Mouse (Mus musculus): ENCODE results near the gene Hist1h1a.
A peak's percentile ranks its signal among the peaks of the same experiment; 100 is the strongest.
"Not testable (repeated sequence)": the region's sequence is repeated elsewhere in the genome, so short reads cannot be mapped to it uniquely, and the experiment has no call there.

Hist1h1a gene

DNA sequence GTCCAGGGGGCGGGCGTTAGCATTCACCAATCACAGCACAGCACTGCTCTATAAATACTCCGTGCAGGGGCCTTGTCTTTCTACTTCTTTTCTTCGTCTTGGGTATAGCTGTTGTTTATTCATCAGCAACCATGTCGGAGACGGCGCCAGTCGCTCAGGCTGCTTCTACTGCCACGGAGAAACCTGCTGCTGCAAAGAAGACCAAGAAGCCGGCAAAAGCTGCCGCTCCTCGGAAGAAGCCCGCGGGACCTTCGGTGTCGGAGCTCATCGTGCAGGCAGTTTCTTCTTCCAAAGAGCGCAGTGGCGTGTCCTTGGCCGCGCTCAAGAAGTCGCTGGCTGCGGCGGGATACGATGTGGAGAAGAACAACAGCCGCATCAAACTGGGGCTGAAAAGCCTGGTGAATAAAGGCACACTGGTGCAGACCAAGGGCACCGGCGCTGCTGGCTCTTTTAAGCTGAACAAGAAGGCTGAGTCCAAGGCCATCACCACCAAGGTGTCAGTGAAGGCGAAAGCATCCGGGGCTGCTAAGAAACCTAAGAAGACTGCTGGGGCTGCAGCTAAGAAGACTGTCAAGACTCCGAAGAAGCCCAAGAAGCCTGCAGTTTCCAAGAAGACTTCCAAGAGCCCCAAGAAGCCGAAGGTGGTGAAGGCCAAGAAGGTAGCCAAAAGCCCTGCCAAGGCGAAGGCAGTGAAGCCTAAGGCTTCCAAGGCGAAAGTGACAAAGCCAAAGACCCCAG lies at the start of gene Hist1h1a:
Gene Hist1h1a (plus strand): TSS at position 81 of the 738 bp plus-strand sequence.
- DNase-seq (ENCODE audit: low spot score in 2 of 2): peak in 1 of 2 experiments; percentile 89

DNA sequence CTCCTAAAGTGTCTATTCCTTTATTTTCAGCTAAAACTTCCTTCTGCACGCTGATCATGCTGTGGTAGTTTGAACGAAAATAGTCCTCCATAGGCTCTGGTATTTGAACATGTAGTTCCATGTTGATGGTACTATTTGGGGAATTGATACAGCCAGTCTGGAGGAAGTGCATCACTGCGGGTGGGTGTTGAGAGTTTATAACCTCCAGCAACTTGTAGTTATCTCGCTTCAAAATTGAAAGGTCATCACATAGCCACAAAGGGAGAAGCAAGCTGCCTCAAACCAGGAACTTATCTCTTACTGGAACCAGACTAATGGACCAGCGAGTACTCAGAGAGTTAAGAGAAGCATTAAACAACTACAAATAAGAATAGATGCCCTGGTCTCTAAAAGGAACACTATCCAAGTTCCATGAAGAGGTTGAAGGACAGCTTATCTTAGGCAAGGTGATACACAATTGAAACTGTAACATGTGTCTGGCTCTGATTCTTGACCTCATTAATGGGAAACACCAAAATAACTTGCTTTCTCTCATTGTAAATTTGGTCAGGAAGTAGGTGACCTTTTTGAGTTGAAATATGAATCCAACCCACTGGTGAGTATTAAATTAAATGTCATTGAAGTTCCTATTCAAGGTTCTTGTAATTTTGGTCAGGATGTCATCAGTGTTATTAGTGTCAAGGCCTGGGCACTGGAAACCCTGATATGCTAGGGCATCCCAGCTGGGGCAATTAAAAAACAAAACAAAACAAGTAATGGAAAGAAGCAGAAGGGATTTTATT lies 47.0 kb upstream of the Hist1h1a start:
- no peak for DNase-seq (ENCODE audit: low spot score in 2 of 2)

DNA sequence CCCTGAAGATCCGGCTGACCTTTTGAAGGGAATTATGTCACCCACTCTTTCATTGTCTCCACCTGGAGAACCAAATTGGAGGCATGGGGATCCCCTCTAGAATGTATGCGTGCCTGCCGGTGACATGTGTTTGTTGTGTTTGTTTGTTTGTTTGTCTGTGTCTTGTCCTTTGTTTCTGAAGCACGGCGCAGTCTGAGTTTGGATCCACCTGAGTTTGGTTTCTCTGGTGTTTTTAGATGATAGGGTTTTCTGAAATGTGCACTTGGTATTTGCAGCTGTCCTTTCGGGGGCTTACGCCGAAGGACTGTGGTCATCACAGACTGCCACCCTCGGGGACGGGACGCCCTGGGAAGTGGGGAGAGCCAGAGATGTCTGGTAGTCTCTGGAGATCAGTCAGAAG lies 46.3 kb upstream of the Hist1h1a start:
- no peak for DNase-seq (ENCODE audit: low spot score in 2 of 2)

DNA sequence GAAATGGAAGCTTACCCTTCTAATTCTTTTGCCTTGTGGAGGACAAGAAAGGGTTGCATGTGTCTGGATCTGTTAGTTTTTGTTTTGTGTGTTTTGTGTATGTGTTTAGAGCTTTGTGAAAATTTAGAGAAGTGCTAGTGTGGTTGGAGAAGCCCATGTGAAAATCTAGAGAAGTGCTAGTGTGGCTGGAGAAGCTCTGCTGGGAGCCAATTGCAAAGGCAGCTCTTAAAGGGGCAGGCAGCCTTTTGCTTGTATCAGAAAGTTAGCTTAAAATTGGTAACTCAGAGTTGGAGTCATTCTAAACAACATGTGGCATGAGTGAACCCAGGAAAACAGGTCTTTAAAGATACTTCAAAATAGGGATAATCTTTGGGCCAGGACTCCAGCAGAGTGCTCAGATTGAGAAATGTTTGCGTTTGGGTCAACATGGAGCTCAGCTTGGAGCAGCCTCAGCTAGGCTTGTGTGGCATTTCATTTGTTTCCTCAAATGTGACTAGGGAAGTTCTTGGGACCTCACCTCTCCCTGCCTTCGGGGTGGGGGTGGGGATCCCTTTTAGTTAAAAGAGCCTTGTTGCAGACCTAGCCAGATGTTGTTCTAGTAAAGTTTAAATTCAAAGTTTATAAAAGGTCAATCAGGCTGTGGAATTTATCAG lies 45.7 kb upstream of the Hist1h1a start:
- DNase-seq (ENCODE audit: low spot score in 2 of 2): not testable (repeated sequence)

DNA sequence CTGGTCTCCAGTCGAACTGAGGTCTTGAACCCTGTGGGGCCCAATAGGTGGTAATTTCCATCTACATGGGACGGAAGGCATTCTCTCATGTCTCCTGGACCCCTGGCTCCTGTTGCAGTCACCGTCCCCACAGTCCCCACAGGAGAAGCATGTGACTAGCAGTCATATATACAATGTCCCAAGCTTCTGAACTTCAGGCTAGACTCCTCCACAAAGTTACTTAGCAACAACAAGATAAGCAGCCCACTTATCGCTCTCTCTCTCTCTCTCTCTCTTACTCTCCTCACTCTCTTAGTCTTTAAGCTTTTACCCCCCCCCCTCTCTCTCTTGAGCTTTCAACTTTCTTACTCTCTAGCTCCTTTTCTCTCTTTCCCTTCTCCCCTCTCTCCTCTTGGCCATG lies 39.2 kb upstream of the Hist1h1a start:
- DNase-seq (ENCODE audit: low spot score in 2 of 2): no peak

DNA sequence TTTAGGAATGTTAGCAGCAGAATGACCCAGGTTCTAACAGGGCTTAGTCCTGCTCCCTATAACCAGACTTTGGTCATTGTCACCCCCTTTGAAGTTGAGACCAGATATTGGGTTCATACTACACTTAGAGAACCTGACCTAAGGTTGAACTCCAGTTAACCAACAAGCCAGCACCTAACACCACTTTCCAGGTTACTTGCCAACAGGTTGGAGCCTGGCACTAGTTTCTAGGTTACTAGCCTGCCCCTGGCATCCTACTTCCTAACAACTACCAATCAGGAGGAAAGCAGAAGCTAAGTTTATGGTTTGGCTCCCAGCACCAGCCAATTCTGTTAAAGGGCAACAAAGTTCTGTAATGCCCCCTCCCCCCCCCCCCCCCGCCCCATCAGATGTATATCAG lies 38.3 kb upstream of the Hist1h1a start:
- no peak for DNase-seq (ENCODE audit: low spot score in 2 of 2)

DNA sequence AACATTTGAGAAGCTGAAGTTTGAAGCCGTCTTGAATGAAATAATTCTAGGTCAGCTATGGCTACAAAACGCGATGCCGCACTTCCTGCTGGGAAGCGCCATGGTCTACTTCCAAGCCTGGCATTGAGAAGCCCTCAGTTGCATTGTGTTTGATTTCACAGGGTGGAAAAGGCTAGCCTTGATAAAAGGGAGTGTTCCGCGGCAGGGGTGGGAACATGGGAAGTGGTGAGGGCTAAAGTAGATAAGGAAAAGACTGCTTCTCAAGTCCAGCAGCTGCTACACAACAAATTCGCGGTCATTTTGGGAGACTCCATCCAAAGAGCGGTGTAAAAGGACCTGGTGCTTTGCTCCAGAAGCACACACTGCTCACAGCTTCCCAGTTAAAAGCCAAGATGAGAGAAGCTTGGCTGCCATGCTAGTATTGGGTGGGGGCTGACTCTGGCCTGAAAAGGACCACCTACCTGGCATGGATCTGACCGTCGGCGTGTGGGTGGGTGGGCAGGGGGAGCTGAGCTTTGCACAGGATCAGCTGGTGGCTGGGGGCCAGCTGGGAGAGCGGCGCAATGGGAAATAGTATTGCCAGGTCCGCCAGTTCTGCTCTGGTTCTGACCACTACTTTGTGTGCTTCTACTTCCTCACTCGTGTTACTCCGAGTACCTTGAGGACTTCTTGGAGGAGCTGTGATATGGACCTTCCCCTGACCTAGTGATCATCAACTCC lies 34.8 kb upstream of the Hist1h1a start:
- DNase-seq (ENCODE audit: low spot score in 2 of 2): no peak

DNA sequence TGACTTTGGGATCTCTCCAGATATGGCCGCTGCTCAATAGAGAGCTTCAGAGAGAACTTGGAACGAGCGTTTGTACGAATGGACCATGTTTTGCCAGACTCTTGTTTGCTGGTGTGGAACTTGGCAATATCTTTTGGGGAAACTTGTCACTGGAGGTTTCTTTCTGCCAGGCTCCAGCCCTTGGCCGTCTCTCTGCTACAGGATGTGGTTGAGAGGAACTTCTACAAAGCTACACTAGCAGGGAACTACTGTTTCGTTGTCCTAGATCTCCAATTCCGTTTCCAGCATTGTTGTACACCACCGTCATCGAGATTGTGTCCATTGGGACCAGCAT lies 34.3 kb upstream of the Hist1h1a start:
- DNase-seq (ENCODE audit: low spot score in 2 of 2): no peak

DNA sequence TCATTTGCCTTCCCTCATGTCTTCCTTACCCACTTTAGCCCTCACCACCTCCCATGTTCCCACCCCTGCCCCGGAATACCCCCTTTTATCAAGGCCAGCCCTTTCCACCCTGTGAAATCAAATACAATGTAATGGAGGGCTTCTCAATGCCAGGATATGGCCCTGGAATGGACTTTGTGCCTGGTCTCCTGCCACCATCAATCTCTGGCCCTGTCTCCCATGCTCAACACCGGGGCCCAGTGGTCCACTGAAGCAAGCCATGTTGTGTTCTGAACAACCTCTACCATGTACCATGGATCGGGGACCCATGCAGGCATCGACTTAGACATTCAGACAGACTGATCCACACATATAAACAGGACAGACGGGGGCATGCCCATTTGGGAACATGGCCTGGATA lies 33.8 kb upstream of the Hist1h1a start:
- DNase-seq (ENCODE audit: low spot score in 2 of 2): no peak

DNA sequence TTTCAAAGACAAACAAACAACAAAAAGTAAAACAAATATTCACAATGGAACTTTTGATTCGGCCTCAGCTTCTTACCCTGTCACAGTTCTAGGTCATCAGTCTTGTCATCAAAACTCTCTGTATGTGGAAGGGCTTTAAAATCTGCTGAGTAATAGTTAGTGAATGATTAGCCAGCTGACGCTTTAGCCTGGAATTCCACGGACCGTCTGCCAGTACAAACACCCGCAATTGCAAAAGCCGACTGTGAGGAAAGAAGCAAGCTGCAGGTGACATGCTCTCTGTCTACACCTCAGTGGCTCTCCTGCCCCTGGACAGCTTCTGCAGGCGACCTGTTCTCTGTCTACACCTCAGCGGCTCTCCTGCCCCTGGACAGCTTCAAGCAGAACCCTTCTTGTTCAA lies 33.0 kb upstream of the Hist1h1a start:
- DNase-seq (ENCODE audit: low spot score in 2 of 2): no peak

DNA sequence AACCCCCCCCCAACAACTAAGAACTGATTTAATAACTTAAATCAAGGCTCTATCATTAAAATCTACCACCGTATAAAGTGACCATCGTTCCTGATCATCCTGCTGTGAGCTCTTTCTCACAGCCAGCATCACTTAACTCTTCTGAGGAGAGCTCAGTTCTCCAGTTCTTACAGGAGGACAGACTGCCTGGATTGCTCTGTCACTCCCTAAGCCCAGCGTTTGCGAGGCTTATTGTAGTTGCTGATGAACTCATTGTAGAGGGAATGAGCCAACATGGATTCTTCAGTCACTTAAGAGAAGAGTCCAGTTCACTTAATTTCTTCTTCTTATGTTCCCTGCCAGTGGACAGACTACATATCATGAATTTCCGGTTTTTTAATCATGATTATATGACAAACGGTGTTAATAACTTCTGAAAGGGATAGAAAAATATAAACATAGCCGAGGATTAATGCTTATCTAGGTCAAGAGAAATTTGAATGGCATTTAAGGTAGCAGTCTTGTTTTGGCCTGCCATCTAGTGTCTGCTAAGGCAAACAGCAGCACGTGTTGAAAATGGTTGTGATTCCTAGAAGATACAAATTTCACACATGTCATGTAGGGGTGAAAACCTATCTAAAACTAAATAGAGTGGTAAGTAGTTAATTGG lies 31.2 kb upstream of the Hist1h1a start:
- DNase-seq (ENCODE audit: low spot score in 2 of 2): peak in 1 of 2 experiments; percentile 38

DNA sequence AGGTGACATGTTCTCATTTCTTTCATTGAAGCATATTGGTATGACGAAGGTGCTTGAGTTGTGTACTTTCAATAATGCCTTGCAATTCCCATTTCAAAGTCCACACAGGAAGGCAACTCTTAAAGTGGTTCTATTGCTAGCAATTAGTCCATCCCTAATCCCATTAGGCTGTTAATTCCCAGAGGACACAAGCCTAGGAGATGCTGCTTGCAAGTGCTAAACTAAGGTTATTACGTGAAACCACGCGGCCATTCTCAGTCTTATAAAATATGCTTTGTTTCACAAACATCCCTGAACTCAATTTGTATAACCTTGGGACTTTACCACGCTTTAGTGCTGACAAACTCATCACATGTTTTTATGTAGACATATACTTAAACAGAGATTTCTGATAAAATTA lies 26.4 kb upstream of the Hist1h1a start:
- DNase-seq (ENCODE audit: low spot score in 2 of 2): no peak

DNA sequence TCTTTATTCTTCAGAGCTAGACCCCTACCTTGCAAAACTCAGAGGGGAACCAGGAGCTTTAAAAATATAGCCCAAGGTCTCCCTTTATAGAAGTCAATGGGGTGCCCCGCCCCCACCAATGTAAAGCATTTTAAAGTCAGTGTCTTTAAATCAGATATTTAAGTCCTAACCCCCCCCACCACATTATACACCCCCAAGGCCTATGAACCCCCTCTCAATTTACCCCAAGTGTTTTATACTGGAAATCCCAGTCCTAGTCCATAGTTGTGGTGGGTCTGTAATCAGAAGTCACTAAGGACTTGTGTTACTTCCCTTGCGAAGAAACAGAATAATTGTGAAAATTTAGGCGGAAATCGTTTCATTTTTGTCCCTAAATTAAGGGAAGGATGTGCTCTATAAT lies 25.4 kb upstream of the Hist1h1a start:
- DNase-seq (ENCODE audit: low spot score in 2 of 2): no peak

DNA sequence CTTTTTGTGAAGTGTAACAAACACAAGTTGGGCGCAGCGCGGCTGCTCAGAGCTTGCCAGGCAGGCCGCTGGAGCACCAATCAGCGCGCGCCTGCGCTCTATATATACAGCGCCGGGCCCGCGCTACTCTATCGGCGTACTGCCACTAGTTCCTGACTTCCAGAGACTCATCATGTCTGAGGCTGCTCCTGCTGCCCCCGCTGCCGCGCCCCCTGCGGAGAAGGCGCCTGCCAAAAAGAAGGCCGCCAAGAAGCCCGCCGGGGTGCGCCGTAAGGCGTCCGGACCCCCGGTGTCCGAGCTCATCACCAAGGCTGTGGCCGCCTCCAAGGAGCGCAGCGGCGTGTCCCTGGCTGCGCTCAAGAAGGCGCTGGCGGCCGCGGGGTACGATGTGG lies 24.8 kb upstream of the Hist1h1a start, which contains the start of gene Hist1h1c:
Gene Hist1h1c (plus strand): TSS at position 132 of the 392 bp plus-strand sequence.
- DNase-seq (ENCODE audit: low spot score in 2 of 2): peak in 1 of 2 experiments; percentile 91

DNA sequence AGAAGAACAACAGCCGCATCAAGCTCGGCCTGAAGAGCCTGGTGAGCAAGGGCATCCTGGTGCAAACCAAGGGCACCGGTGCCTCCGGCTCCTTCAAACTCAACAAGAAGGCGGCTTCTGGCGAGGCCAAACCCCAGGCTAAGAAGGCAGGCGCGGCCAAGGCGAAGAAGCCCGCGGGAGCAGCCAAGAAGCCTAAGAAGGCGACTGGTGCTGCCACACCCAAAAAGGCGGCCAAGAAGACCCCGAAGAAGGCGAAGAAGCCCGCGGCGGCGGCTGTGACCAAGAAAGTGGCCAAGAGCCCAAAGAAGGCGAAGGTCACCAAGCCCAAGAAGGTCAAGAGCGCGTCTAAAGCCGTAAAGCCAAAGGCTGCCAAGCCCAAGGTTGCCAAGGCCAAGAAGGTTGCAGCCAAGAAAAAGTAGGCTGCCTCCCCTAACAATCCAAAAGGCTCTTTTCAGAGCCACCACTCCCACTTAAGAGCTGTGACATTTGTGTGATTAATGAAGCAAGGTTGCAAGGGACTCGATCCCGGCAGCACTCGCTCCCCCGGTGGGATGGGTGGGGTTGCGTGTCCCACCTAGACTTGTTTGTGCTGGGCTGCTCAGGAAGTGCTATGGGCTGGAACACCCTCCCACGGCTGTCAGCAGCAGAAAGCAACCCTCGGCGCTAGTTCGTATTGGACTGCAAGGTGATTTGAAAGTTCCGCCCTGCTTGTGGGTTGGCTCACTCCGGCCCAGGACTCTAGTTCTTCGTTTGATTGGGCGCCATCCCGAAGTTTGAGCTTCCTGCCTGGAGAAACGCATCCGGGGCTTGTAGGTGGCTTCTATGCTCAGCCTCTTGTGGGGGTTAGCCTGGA lies 24.2 kb upstream of the Hist1h1a start:
- peak; percentile 93 to 97 for DNase-seq (ENCODE audit: low spot score in 2 of 2)

DNA sequence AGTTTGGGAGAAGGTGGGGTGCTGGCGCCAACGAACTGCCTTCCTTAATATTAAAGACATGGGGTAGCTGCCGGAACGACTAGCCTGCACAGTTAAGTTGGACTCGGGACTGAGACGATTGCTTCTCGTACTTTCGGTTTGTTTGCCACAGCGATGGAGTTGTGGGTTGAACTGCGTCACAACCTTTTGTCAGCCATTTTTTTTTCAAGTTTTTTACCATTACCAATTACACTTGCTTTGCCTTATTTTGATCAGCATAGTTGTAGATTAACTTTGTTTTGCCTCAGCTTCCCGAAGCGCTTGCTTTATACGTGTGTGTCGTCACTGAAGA lies 23.6 kb upstream of the Hist1h1a start:
- no peak for DNase-seq (ENCODE audit: low spot score in 2 of 2)

DNA sequence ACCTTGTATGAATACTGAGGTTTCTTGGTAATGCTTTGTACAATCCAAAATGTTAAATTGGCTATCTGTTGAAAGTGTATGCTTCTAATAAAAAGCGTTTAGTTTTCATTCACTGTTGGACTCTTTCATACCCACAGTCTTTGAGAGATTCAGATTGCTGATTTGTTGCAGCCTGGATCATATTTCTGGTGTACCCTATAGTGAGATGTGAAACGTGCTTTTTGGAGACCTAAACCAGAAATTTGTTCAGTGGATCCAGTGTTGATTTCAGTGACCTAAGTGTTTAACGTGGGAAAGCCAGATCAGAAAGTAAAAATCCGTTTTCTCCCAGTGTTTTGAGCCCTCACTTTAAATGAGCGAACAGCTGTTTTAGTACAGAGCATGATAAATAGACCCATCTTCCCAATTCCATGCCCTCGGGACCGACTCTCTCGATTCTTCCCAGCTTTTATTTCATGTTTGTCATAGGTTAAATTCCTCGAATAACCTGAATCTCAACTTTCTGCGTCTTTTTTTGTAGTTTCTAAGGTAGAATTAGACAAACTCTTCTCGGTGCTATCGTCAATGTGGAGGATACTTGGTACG lies 23.1 kb upstream of the Hist1h1a start:
- no peak for DNase-seq (ENCODE audit: low spot score in 2 of 2)

DNA sequence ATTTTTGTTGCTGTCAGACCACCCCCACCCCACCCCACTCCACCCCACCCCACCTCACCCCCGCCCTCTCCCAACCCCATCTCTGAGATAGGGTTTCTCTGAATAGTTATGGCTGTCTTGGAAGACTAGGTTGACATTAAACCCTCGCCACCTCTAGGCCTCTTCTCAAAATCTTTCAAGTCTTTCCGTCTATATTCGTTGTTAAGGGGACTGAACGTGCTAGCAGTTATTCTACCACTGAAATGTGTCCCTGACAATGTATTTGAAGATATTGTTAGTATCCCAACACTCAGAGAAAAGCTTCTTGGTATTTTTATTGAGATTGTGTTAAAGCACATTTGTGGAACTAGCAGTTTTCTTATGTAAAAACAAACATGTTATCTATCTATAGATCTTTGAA lies 22.6 kb upstream of the Hist1h1a start:
- no peak for DNase-seq (ENCODE audit: low spot score in 2 of 2)

DNA sequence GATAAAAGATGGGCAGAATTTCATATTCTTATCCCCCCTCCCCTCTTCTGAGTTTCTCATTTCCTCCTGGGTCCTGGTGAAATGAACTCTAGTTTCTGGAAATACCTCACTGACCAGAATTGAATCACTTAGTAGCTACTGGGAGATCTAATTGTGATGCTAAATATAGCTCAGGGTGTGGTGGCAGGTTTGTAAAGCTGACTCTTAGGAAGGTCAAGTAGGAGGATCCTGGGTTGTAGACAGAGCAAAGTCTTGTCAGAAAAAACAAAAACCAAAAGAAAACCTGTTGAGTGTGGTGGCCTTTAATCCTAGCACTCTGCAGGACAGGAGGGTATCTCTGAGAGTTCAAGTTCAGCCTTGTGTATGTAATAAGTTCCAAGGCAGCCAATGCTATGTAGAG lies 21.5 kb upstream of the Hist1h1a start:
- DNase-seq (ENCODE audit: low spot score in 2 of 2): no peak

DNA sequence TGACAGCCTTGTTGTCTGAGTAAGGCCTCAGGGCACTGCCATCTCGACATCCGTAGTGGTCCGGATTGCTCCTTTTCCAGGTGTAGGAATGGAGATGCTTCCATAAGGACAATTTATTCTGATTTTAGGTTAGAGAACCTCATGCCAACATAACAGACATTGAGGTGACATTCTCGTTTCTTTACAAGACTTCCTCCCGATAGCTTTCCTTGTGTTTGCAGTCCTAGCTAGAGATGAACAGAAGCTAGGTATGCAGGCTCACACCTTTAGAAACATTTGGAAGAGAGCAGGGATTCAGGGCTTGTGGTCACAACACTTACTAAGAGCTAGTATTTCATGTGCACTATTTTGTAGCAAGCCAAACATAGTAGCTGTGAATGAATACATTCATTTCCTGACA lies 20.3 kb upstream of the Hist1h1a start:
- no peak for DNase-seq (ENCODE audit: low spot score in 2 of 2)

Data from left cerebral cortex, adult 9 months (tissue).